Mouse (Mus musculus) urinary bladder, postnatal 14 days (tissue): Measurements from ENCODE around the gene Id2.

Experiments used
- DNase-seq: peaks from one replicate; pipeline ENCODE4 v3.0.0; 2021; ENCODE audit warnings: low spot score

Id2 gene

GRCm38 (mm10) chr12:25083260-25084178 is 13.4 kb downstream of the Id2 start:
- no peak for DNase-seq

DNA sequence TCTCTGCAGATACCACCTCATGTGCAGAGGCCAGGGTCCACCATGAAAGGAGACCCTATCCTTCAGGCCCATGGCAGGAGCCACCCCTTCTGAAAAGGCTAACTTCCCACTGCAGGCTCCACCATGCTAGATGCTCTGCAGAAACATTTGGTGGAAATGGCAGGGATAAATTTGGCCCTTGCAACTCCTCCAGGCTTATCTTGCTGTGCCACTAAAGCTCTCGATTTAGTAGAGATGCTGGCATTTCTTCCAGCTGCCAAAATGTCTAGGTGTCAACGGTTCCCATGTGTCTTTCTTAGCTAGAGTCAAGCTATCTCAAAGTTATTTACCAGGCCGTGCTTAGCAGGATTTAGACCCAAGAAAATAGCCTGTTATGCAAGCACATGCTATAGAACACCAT is 22.6 kb downstream of the Id2 start:
- no peak for DNase-seq

GRCm38 (mm10) chr12:25073374-25073773 is 23.6 kb downstream of the Id2 start:
- DNase-seq = no peak

GRCm38 (mm10) chr12:25062264-25062663 is 34.7 kb downstream of the Id2 start:
- no peak for DNase-seq

GRCm38 (mm10) chr12:25060901-25061300 is 36.0 kb downstream of the Id2 start:
- DNase-seq = no peak

- no peak for DNase-seq
These were observed 37.3 kb downstream of the Id2 start for GRCm38 (mm10) chr12:25059487-25060200.

DNA sequence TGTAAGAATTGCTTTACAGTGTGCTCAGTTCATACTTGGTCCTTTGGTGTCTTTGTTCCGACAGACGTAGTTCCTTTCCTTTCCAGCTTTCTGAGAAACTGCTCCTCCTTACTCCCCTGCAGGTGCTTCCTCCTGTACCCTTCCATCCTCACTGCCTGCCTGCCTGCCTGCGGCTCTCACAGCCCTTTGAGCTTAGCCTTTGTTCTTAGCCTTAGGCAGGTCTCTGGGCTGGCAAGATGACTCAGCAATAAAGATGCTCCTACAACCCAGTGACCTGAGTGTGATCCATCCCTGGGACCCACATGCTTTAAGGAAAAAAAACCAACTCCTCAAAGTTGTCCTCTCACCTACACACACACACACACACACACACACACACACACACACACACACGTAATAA is 42.0 kb downstream of the Id2 start:
- no peak for DNase-seq

- DNase-seq = no peak
These were observed 42.4 kb downstream of the Id2 start for GRCm38 (mm10) chr12:25054511-25054910.

DNA sequence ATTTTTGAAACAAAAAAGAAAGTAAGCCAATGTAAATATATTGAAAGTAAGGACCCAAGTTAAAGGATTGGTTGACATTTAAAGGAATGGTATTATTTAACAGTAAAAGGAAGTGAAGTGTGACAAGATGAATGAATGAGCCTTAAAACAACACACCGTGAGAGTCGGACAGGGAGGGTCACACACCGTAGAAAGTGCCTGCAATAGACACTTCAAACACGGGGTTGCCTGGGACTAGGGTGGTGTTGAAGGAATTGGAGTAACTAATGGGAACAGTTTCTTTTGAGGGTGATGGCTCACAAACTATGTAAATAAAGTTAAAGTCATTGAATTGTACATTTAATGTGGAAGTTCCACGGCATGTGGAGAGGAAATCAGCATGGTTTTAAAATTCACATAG is 47.7 kb downstream of the Id2 start:
- no peak for DNase-seq

DNA sequence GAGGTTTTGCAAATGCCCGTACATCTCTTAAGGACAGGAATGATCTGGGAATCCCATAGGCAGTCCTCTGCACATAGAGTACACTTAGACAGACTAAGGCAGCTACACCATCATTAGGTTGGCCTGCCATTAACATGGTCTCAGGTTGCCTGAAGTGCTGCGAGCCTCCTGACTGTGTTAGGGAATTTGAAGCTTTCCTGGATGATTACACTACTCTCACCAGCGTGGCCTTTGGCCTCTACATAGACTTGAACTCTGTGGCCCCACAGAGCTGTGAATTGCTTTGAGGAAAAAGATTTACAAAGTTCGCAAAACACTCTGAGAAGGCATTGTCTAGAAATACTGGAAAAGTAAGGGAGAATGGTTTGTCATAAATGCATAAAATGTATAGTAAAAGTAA is 52.4 kb downstream of the Id2 start:
- DNase-seq = no peak

GRCm38 (mm10) chr12:25044056-25044455 is 52.9 kb downstream of the Id2 start:
- no peak for DNase-seq
